Mouse (Mus musculus): ENCODE measurements at regions not wholly inside any gene's neighbourhood (a gene's known extent, or its start where the extent isn't known, plus 50 kb on each side); places are given as distances from the start of the nearest gene placed in this dataset.

- Histone ChIP-seq H3K27ac (no peak overlapping the region), H3K4me3 (no peak overlapping the region)
- no peak for DNase-seq (ENCODE audit: extremely low spot score in 1 of 2, low spot score in 2 of 2)
- no peak for TF ChIP-seq CTCF (IDR thresholded peaks at IDR 0.05)
- intact Hi-C loops (cut with DNase I), result no loop called here
Observed at GRCm38 (mm10) chr13:97676536-97677048, 83.8 kb downstream of the Gm10260 start.

- intact Hi-C loops (cut with DNase I), result no loop called here
- no peak for DNase-seq (ENCODE audit: extremely low spot score in 1 of 2, low spot score in 2 of 2)
Observed at GRCm38 (mm10) chr13:97673107-97673506, 87.3 kb downstream of the Gm10260 start.

DNA sequence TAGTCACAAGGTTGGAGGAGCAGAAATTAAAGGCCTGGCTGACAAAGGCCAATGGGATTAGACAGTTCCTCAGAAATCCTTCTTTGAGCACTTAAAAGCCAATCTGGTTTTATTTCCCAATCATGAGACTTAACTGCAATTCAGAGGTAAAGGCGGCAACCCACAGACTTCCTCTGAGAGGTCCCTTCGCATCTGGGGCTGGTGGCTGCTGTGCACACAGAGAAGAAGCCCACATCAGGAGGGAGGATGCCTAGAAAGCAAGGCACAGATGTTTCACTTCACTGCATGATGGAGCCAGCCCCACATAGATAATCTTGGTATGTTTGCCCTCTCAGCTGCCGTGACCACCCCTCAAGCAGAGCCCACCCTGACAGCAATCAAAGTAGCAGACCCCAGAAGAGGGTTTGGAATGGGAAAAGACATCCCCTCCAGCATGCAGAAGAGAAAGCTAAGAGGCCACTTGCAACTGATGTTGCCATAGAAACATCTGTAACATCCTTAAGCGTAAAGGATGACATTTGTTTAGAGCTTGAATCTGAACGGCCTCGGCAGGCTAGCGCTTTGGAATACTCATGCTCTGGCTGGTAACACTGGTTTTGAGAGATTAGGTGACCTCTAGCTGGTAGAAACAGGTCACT, 88.3 kb downstream of the Gm10260 start:
- Histone ChIP-seq H3K27ac (no peak overlapping the region), H3K4me3 (no peak overlapping the region)
- intact Hi-C loops (cut with DNase I), result no loop called here
- DNase-seq (ENCODE audit: extremely low spot score in 1 of 2, low spot score in 2 of 2), result no peak
- TF ChIP-seq CTCF (IDR thresholded peaks at IDR 0.05), result no peak

More at GRCm38 (mm10) chr13:97673107-97673506, 87.3 kb downstream of the Gm10260 start:
- TF ChIP-seq CTCF (IDR thresholded peaks at IDR 0.05), result no peak
- Histone ChIP-seq H3K27ac (no peak overlapping the region), H3K4me3 (no peak overlapping the region)

GRCm38 (mm10) chr13:97669366-97669765, 91.1 kb downstream of the Gm10260 start:
- H3K27ac ChIP-seq, result no peak overlapping the region; the same call in 1 of the 2 replicates

GRCm38 (mm10) chr13:97668910-97669309, 91.5 kb downstream of the Gm10260 start:
- intact Hi-C loops (cut with DNase I), result no loop called here
- peak overlapping the region; percentile 41; the same call in 1 of the 2 replicates for H3K27ac ChIP-seq

More at GRCm38 (mm10) chr13:97669366-97669765, 91.1 kb downstream of the Gm10260 start:
- H3K4me3 ChIP-seq, result no peak overlapping the region
- intact Hi-C loops (cut with DNase I), result no loop called here
- no peak for DNase-seq (ENCODE audit: extremely low spot score in 1 of 2, low spot score in 2 of 2)
- no peak for TF ChIP-seq CTCF (IDR thresholded peaks at IDR 0.05)

GRCm38 (mm10) chr13:97667313-97667712, 93.1 kb downstream of the Gm10260 start:
- Histone ChIP-seq H3K27ac (peak overlapping the region; percentile 82), H3K4me3 (no peak overlapping the region)
- DNase-seq (ENCODE audit: extremely low spot score in 1 of 2, low spot score in 2 of 2), result peak in 1 of 2 experiments; percentile 39
- intact Hi-C loops (cut with DNase I), result no loop called here
- TF ChIP-seq CTCF (IDR thresholded peaks at IDR 0.05), result no peak

More at GRCm38 (mm10) chr13:97668910-97669309, 91.5 kb downstream of the Gm10260 start:
- TF ChIP-seq CTCF (IDR thresholded peaks at IDR 0.05), result no peak
- H3K4me3 ChIP-seq, result no peak overlapping the region
- DNase-seq (ENCODE audit: extremely low spot score in 1 of 2, low spot score in 2 of 2), result no peak

DNA sequence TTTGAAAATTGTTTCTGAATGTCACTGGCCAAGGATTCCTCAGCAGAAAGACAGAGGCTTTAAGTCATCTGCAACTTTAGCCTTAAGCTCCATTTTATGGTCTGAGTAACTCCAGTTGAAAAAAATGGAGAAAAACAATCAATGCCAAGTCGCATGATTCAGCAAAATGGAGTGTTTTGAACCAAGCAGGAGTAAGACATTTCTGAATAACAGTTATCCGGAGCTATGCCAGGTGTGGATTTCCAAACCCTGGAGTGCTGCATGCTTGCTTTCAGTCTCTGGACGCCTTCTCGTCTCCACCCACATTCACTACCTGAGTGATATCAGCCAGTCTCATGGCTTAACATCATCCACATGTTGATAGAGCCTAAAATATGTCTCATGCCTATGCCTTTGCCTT, 93.7 kb downstream of the Gm10260 start:
- intact Hi-C loops (cut with DNase I), result no loop called here
- no peak overlapping the region for H3K4me3 ChIP-seq
- TF ChIP-seq CTCF (IDR thresholded peaks at IDR 0.05), result no peak
- no peak for DNase-seq (ENCODE audit: extremely low spot score in 1 of 2, low spot score in 2 of 2)
- H3K27ac ChIP-seq, result peak overlapping the region; percentile 82

DNA sequence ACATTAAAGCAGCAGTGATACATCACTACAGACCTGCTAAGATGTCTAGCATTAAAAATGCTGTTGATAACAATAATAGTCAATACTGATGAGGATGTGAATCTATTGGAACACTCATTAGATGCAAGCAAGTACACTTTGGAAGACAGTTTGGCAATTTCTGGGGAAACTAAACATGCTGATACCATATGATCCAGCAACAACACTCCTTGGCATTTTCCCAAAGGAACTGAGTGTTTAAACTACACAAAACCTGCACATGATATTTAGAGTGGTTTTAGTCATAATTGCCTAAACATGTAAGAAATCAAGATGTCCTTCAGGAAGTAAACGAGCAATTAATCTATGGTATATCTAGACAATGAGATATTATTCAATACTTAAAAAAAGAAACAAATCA, 95.2 kb downstream of the Gm10260 start:
- Histone ChIP-seq H3K4me3 (no peak overlapping the region), H3K27ac (no peak overlapping the region)
- no peak for TF ChIP-seq CTCF (IDR thresholded peaks at IDR 0.05)
- no peak for DNase-seq (ENCODE audit: extremely low spot score in 1 of 2, low spot score in 2 of 2)
- intact Hi-C loops (cut with DNase I), result no loop called here

- TF ChIP-seq CTCF (IDR thresholded peaks at IDR 0.05), result no peak
- intact Hi-C loops (cut with DNase I), result no loop called here
- DNase-seq (ENCODE audit: extremely low spot score in 1 of 2, low spot score in 2 of 2), result no peak
- Histone ChIP-seq H3K27ac (no peak overlapping the region), H3K4me3 (no peak overlapping the region)
Observed at GRCm38 (mm10) chr13:97662741-97663140, 97.7 kb downstream of the Gm10260 start.

DNA sequence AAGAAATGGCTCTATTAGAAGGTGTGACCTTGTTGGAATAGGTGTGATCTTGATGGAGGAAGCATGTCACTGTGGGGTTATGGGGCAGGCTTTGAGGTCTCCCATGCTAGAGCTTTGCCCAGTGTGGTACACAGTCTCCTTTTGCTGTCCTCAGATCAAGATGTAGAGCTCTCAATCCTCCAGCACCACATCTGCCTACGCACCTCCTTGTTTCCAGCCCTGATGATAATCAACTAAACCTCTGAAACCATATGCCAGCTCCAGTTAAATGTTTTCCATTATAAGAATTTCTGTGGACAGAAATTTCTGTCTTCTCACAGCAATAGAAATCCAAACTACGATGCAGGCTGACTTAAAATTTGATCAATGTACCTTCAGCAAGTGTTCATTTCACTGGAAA, 103.8 kb downstream of the Gm10260 start:
- no peak for DNase-seq (ENCODE audit: extremely low spot score in 1 of 2, low spot score in 2 of 2)
- intact Hi-C loops (cut with DNase I), result loop anchor here (5.0 kb wide), 1 partner anchor 111 kb away; no protein-coding TSS in a partner anchor
- TF ChIP-seq CTCF (IDR thresholded peaks at IDR 0.05), result no peak

DNA sequence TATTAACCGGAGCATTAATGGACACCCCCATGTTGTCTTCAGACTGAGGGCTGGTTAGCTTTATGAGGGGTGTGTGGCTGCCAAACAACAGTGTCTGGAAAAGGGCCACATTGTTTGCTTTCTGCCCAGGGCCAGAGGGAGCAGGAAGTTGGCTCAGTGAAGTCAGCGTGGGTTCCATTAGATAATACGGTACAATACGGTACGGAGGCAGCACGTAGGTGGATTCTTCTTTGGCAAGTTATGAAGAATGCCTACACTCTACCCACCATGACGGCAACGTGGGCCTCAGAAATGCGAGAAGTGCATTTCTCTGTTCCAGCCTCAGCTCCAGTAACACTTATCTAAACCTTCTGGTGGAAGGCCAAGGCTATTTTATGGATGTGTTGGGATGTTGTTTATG, 108.2 kb downstream of the Gm10260 start:
- DNase-seq (ENCODE audit: extremely low spot score in 1 of 2, low spot score in 2 of 2), result no peak
- intact Hi-C loops (cut with DNase I), result no loop called here
- no peak overlapping the region for H3K4me3 ChIP-seq
- no peak overlapping the region for H3K27ac ChIP-seq
- TF ChIP-seq CTCF (IDR thresholded peaks at IDR 0.05), result no peak

More for the DNA sequence above, 103.8 kb downstream of the Gm10260 start:
- Histone ChIP-seq H3K27ac (peak overlapping the region; percentile 47), H3K4me3 (no peak overlapping the region)

- DNase-seq (ENCODE audit: extremely low spot score in 1 of 2, low spot score in 2 of 2), result no peak
- intact Hi-C loops (cut with DNase I), result no loop called here
- Histone ChIP-seq H3K27ac (no peak overlapping the region; the same call in 1 of the 2 replicates), H3K4me3 (no peak overlapping the region)
- TF ChIP-seq CTCF (IDR thresholded peaks at IDR 0.05), result no peak
Observed at GRCm38 (mm10) chr13:97651761-97652160, 108.7 kb downstream of the Gm10260 start.

- no peak for TF ChIP-seq CTCF (IDR thresholded peaks at IDR 0.05)
- no peak overlapping the region for H3K27ac ChIP-seq
- H3K4me3 ChIP-seq, result no peak overlapping the region
- DNase-seq (ENCODE audit: extremely low spot score in 1 of 2, low spot score in 2 of 2), result no peak
- intact Hi-C loops (cut with DNase I), result no loop called here
Observed at GRCm38 (mm10) chr13:97651176-97651575, 109.3 kb downstream of the Gm10260 start.

Measured in left cerebral cortex, adult 2 months (tissue).